ENCODE assay signal across 25 mouse cellular contexts in genomic region chr5:121233726-121234125, GRCm38 (mm10). TPM values are rescaled to one million over a fixed set of nuclear protein-coding genes. Genes with fewer than 3 reads are reported as not detected.
DNase-seq lines count a peak whose midpoint lies in the region; ATAC-seq and TF ChIP-seq lines count a peak whose summit lies in the region.
"Had no signal": no experiment of that assay in that cellular context is flagged by ENCODE, and none has a peak within 500 bp of the region (broad histone marks: within the 10 kb centered on the region; RNA-seq: fewer than 3 reads in every experiment).

No protein-coding gene starts in this region.

- H3K9ac ChIP-seq in liver, embryonic 12.5 days: peak overlapping the region; percentile 70
- no peak overlapping the region for H3K9ac ChIP-seq in kidney, embryonic 15.5 days
- no peak overlapping the region for H3K9ac ChIP-seq in forebrain, embryonic 14.5 days (ENCODE audit: low read length)
- H3K9ac ChIP-seq: forebrain, embryonic 12.5 days; heart, embryonic 15.5 days; hindbrain, embryonic 15.5 days; limb, embryonic 15.5 days; midbrain, embryonic 12.5 days had no signal

- H3K4me2 ChIP-seq in liver, embryonic 12.5 days: peak overlapping the region; percentile 56
- H3K4me2 ChIP-seq in kidney, embryonic 15.5 days: no peak overlapping the region
- no peak overlapping the region for H3K4me2 ChIP-seq in forebrain, embryonic 14.5 days (ENCODE audit: low read length)
- H3K4me2 ChIP-seq: forebrain, embryonic 12.5 days; heart, embryonic 15.5 days; hindbrain, embryonic 15.5 days; limb, embryonic 15.5 days; midbrain, embryonic 12.5 days had no signal

- H3K27me3 ChIP-seq in liver, embryonic 12.5 days (replicated peaks): no peaks in the 10 kb centered on the region
- H3K27me3 ChIP-seq in kidney, embryonic 15.5 days: no peaks in the 10 kb centered on the region
- H3K27me3 ChIP-seq in forebrain, embryonic 14.5 days (replicated peaks; ENCODE audit: control insufficient read depth, insufficient read depth, low read length): no peaks in the 10 kb centered on the region
- H3K27me3 ChIP-seq: forebrain, embryonic 12.5 days; heart, embryonic 15.5 days; hindbrain, embryonic 15.5 days; limb, embryonic 15.5 days; midbrain, embryonic 12.5 days had no signal

- DNase-seq in right cerebral cortex, postnatal 14 days: no peak
- no peak for DNase-seq in forebrain, embryonic 14.5 days (ENCODE audit: low spot score)
- DNase-seq: adrenal gland, postnatal 25 days; cerebellum, adult 11 months; cerebellum, postnatal 10 days; gastrocnemius, postnatal 36 days; heart, postnatal 4 days; kidney, postnatal 4 days; layer of hippocampus, adult 9-11 months; left cerebral cortex, postnatal 4 days; lung, postnatal 4 days; right cerebral cortex, postnatal 25 days; thymus, postnatal 36 days had no signal

- H3K4me3 ChIP-seq in bone marrow, adult 2 months (replicated peaks; ENCODE audit: control insufficient read depth, low read depth, low read length): no peak overlapping the region
- H3K4me3 ChIP-seq in liver, embryonic 12.5 days: peak overlapping the region; percentile 13; the same call in 1 of the 2 replicates
- H3K4me3 ChIP-seq in kidney, embryonic 15.5 days (replicated peaks): no peak overlapping the region
- no peak overlapping the region for H3K4me3 ChIP-seq in forebrain, embryonic 14.5 days (ENCODE audit: low read depth, low read length)
- H3K4me3 ChIP-seq: embryonic facial prominence, embryonic 10.5 days; forebrain, embryonic 12.5 days; heart, embryonic 15.5 days; hindbrain, embryonic 15.5 days; left cerebral cortex, adult 2 months; limb, embryonic 15.5 days; midbrain, embryonic 12.5 days had no signal

- no peak for TF ChIP-seq CTCF in bone marrow, adult 2 months (IDR thresholded peaks at IDR 0.05; ENCODE audit: control insufficient read depth, insufficient read depth, low read length)

- H3K27ac ChIP-seq in bone marrow, adult 2 months (ENCODE audit: control insufficient read depth, insufficient read depth, low read depth, low read length, poor library complexity): peak overlapping the region; percentile 61; the same call in 1 of the 2 replicates
- H3K27ac ChIP-seq in liver, embryonic 12.5 days: peak overlapping the region; percentile 99
- H3K27ac ChIP-seq in kidney, embryonic 15.5 days: no peak overlapping the region
- no peak overlapping the region for H3K27ac ChIP-seq in forebrain, embryonic 14.5 days (ENCODE audit: low read depth, low read length)
- H3K27ac ChIP-seq: embryonic facial prominence, embryonic 10.5 days; forebrain, embryonic 12.5 days; heart, embryonic 15.5 days; hindbrain, embryonic 15.5 days; left cerebral cortex, adult 2 months; limb, embryonic 15.5 days; midbrain, embryonic 12.5 days had no signal

- WGBS in bone marrow, adult 2 months: 60% methylated on average over 2 of the region's 2 CpGs
- 19% methylated on average over 2 of the region's 2 CpGs for WGBS in liver, embryonic 12.5 days (ENCODE audit: insufficient replicate concordance)
- WGBS in kidney, embryonic 15.5 days: 89% methylated on average over 2 of the region's 2 CpGs
- 92% methylated on average over 2 of the region's 2 CpGs for WGBS in forebrain, embryonic 14.5 days

- peaks cover 48% of the 10 kb centered on the region for H3K36me3 ChIP-seq in liver, embryonic 12.5 days
- H3K36me3 ChIP-seq in kidney, embryonic 15.5 days: no peaks in the 10 kb centered on the region
- no peaks in the 10 kb centered on the region for H3K36me3 ChIP-seq in forebrain, embryonic 14.5 days (ENCODE audit: control insufficient read depth, insufficient read depth, low read length)
- H3K36me3 ChIP-seq: forebrain, embryonic 12.5 days; heart, embryonic 15.5 days; hindbrain, embryonic 15.5 days; limb, embryonic 15.5 days had no signal

- peak; percentile 44 for ATAC-seq in erythroid progenitor cell, adult 5-6 weeks (replicated peaks; ENCODE audit: low FRiP score, poor library complexity, severe bottlenecking)
- peak; percentile 61 for ATAC-seq in liver, embryonic 12.5 days
- peak; percentile 57 for ATAC-seq in megakaryocyte progenitor cell, adult 5-6 weeks (replicated peaks; ENCODE audit: poor library complexity)
- ATAC-seq in kidney, embryonic 15.5 days (replicated peaks; ENCODE audit: low FRiP score): no peak
- no peak for ATAC-seq in forebrain, embryonic 14.5 days

- peaks cover 4% of the 10 kb centered on the region for H3K4me1 ChIP-seq in bone marrow, adult 2 months (ENCODE audit: control insufficient read depth, insufficient read depth, low read length)
- peaks cover 96% of the 10 kb centered on the region for H3K4me1 ChIP-seq in liver, embryonic 12.5 days
- no peaks in the 10 kb centered on the region for H3K4me1 ChIP-seq in kidney, embryonic 15.5 days
- no peaks in the 10 kb centered on the region for H3K4me1 ChIP-seq in forebrain, embryonic 14.5 days (ENCODE audit: control insufficient read depth, insufficient read depth, low read length)
- H3K4me1 ChIP-seq: embryonic facial prominence, embryonic 10.5 days; forebrain, embryonic 12.5 days; hindbrain, embryonic 15.5 days; limb, embryonic 15.5 days; midbrain, embryonic 12.5 days had no signal

- no peaks in the 10 kb centered on the region for H3K9me3 ChIP-seq in liver, embryonic 12.5 days (replicated peaks)
- H3K9me3 ChIP-seq in kidney, embryonic 15.5 days (replicated peaks): no peaks in the 10 kb centered on the region
- no peaks in the 10 kb centered on the region; the same call in 1 of the 2 replicates for H3K9me3 ChIP-seq in forebrain, embryonic 14.5 days (replicated peaks; ENCODE audit: control insufficient read depth, low read length)
- H3K9me3 ChIP-seq: embryonic facial prominence, embryonic 10.5 days; forebrain, embryonic 12.5 days; heart, embryonic 15.5 days; hindbrain, embryonic 15.5 days; limb, embryonic 15.5 days; midbrain, embryonic 12.5 days had no signal

- TF ChIP-seq POLR2A in bone marrow, adult 2 months (IDR thresholded peaks at IDR 0.05; ENCODE audit: borderline replicate concordance, control insufficient read depth, low read depth, low read length): no peak

RNA-seq across cellular contexts. Expression of gene Hectd4, which starts 13.7 kb away (rescaled TPM):
- polyA plus RNA-seq in bone marrow, adult 2 months (2011; ENCODE audit: insufficient read depth, insufficient read length, low replicate concordance, missing spikeins): 41.8 and 100 TPM in 2 replicates
- 214 and 233 TPM in 2 replicates for total RNA-seq in erythroid progenitor cell, adult 5-6 weeks (2015; ENCODE audit: low replicate concordance)
- 286 and 356 TPM in 2 replicates for total RNA-seq in erythroid progenitor cell, adult 5-6 weeks (2017; ENCODE audit: low replicate concordance)
- 13.3 and 14.4 TPM in 2 replicates for polyA plus RNA-seq in liver, embryonic 12.5 days (2016; fragmentation: Nextera tagmentation; extraction: Ambion mirVana)
- 16.2 and 22.8 TPM in 2 replicates for total RNA-seq in megakaryocyte progenitor cell, adult 5-6 weeks (2015)
- 6.5 and 9.2 TPM in 2 replicates for total RNA-seq in megakaryocyte progenitor cell, adult 5-6 weeks (2017)
- polyA plus RNA-seq in kidney, embryonic 15.5 days (2015; fragmentation: Nextera tagmentation; extraction: Ambion mirVana): 4.3 and 5.2 TPM in 2 replicates
- 15.8 and 22.0 TPM in 2 replicates for polyA plus RNA-seq in forebrain, embryonic 14.5 days (2014; fragmentation: Nextera tagmentation; extraction: Ambion mirVana)

RNA-seq across cellular contexts. Expression of gene Rpl6, which starts 29.4 kb away (rescaled TPM):
- 502 and 942 TPM in 2 replicates for polyA plus RNA-seq in bone marrow, adult 2 months (2011; ENCODE audit: insufficient read depth, insufficient read length, low replicate concordance, missing spikeins)
- 759 and 847 TPM in 2 replicates for total RNA-seq in erythroid progenitor cell, adult 5-6 weeks (2015; ENCODE audit: low replicate concordance)
- 373 and 474 TPM in 2 replicates for total RNA-seq in erythroid progenitor cell, adult 5-6 weeks (2017; ENCODE audit: low replicate concordance)
- 590 and 602 TPM in 2 replicates for polyA plus RNA-seq in liver, embryonic 12.5 days (2016; fragmentation: Nextera tagmentation; extraction: Ambion mirVana)
- 2,970 and 3,030 TPM in 2 replicates for total RNA-seq in megakaryocyte progenitor cell, adult 5-6 weeks (2015)
- 1,387 and 1,567 TPM in 2 replicates for total RNA-seq in megakaryocyte progenitor cell, adult 5-6 weeks (2017)
- 639 and 659 TPM in 2 replicates for polyA plus RNA-seq in kidney, embryonic 15.5 days (2015; fragmentation: Nextera tagmentation; extraction: Ambion mirVana)
- polyA plus RNA-seq in forebrain, embryonic 14.5 days (2014; fragmentation: Nextera tagmentation; extraction: Ambion mirVana): 455 and 505 TPM in 2 replicates

RNA-seq across cellular contexts. Expression of gene Ptpn11, which starts 42.5 kb away (rescaled TPM):
- polyA plus RNA-seq in bone marrow, adult 2 months (2011; ENCODE audit: insufficient read depth, insufficient read length, low replicate concordance, missing spikeins): 24.4 and 33.3 TPM in 2 replicates
- total RNA-seq in erythroid progenitor cell, adult 5-6 weeks (2015; ENCODE audit: low replicate concordance): 19.3 and 20.9 TPM in 2 replicates
- total RNA-seq in erythroid progenitor cell, adult 5-6 weeks (2017; ENCODE audit: low replicate concordance): 36.9 and 44.9 TPM in 2 replicates
- polyA plus RNA-seq in liver, embryonic 12.5 days (2016; fragmentation: Nextera tagmentation; extraction: Ambion mirVana): 15.2 and 15.8 TPM in 2 replicates
- total RNA-seq in megakaryocyte progenitor cell, adult 5-6 weeks (2015): 20.8 TPM in 2 replicates
- total RNA-seq in megakaryocyte progenitor cell, adult 5-6 weeks (2017): 41.5 and 48.1 TPM in 2 replicates
- polyA plus RNA-seq in kidney, embryonic 15.5 days (2015; fragmentation: Nextera tagmentation; extraction: Ambion mirVana): 19.9 and 20.9 TPM in 2 replicates
- polyA plus RNA-seq in forebrain, embryonic 14.5 days (2014; fragmentation: Nextera tagmentation; extraction: Ambion mirVana): 32.1 and 33.8 TPM in 2 replicates

Comparison
In these comparisons a context has a peak if more than half of its experiments do, and no peak if none do; other contexts are left out.
1. H3K27ac ChIP-seq: peak in bone marrow, adult 2 months (single experiment) and liver, embryonic 12.5 days (single experiment); none in kidney, embryonic 15.5 days (single experiment) and forebrain, embryonic 14.5 days (single experiment).
2. ATAC-seq: peak in erythroid progenitor cell, adult 5-6 weeks (single experiment), liver, embryonic 12.5 days (single experiment) and megakaryocyte progenitor cell, adult 5-6 weeks (single experiment); none in kidney, embryonic 15.5 days (single experiment) and forebrain, embryonic 14.5 days (single experiment).